Mouse (Mus musculus): Measurements from ENCODE around the gene Cplx3. TPM values are rescaled to one million over a fixed set of nuclear protein-coding genes. Genes with fewer than 3 reads are reported as not detected.

Cplx3 gene
- polyA plus RNA-seq, 1 experiment from 2014 or later, result 0.09 TPM

GRCm38 (mm10) chr9:57550126-57550862, 55.8 kb downstream of the Cplx3 start:
- DNase-seq (ENCODE audit: low spot score), result no peak
- Histone ChIP-seq H3K4me1 (replicated peaks; ENCODE audit: control insufficient read depth, insufficient read depth, low read length) (peaks cover 4% of the 10 kb centered on the region), H3K27ac (ENCODE audit: low read depth, low read length) (no peak overlapping the region), H3K27me3 (ENCODE audit: control insufficient read depth, insufficient read depth, low read length) (no peaks in the 10 kb centered on the region), H3K36me3 (ENCODE audit: control insufficient read depth, insufficient read depth, low read length) (0 out of 2 replicates have a peak, but pooled peaks cover 6% of the 10 kb centered on the region), H3K4me3 (ENCODE audit: low read depth, low read length) (no peak overlapping the region), H3K9me3 (ENCODE audit: control insufficient read depth, low read length) (no peaks in the 10 kb centered on the region), H3K4me2 (replicated peaks; ENCODE audit: low read depth, low read length) (no peak overlapping the region), H3K9ac (ENCODE audit: low read depth, low read length) (no peak overlapping the region)
- 93% methylated on average over 11 of the region's 11 CpGs for WGBS
- no peak for ATAC-seq (ENCODE audit: low FRiP score)

Other genes with a start within 250 kb of the Cplx3 start
- 16.5 and 19.8 TPM in 2 replicates for gene Ppcdc, start 166.2 kb downstream of the Cplx3 start, polyA plus RNA-seq (2014; fragmentation: Nextera tagmentation; extraction: Ambion mirVana)
- 17.7 and 18.3 TPM in 2 replicates for gene Scamp5, start 138.2 kb downstream of the Cplx3 start, polyA plus RNA-seq (2014; fragmentation: Nextera tagmentation; extraction: Ambion mirVana)
- 7.7 and 10.5 TPM in 2 replicates for gene Rpp25, start 102.3 kb downstream of the Cplx3 start, polyA plus RNA-seq (2014; fragmentation: Nextera tagmentation; extraction: Ambion mirVana)
- gene Cox5a, start 85.0 kb downstream of the Cplx3 start, polyA plus RNA-seq (2014; fragmentation: Nextera tagmentation; extraction: Ambion mirVana), result 702 and 724 TPM in 2 replicates
- gene Fam219b, start 68.8 kb downstream of the Cplx3 start, polyA plus RNA-seq (2014; fragmentation: Nextera tagmentation; extraction: Ambion mirVana), result 14.9 and 17.7 TPM in 2 replicates
- 50.0 and 52.7 TPM in 2 replicates for gene Mpi, start 53.5 kb downstream of the Cplx3 start, polyA plus RNA-seq (2014; fragmentation: Nextera tagmentation; extraction: Ambion mirVana)
- gene Scamp2, start 45.3 kb downstream of the Cplx3 start, polyA plus RNA-seq (2014; fragmentation: Nextera tagmentation; extraction: Ambion mirVana), result 57.6 and 57.8 TPM in 2 replicates
- gene Ulk3, start 16.8 kb downstream of the Cplx3 start, polyA plus RNA-seq (2014; fragmentation: Nextera tagmentation; extraction: Ambion mirVana), result 5.2 and 8.6 TPM in 2 replicates
- gene Lman1l, start 14.5 kb upstream of the Cplx3 start, polyA plus RNA-seq (2014; fragmentation: Nextera tagmentation; extraction: Ambion mirVana), result not detected in 2 replicates
- gene Csk, start 47.4 kb upstream of the Cplx3 start, polyA plus RNA-seq (2014; fragmentation: Nextera tagmentation; extraction: Ambion mirVana), result 29.4 and 30.7 TPM in 2 replicates
- not detected in 2 replicates for gene Cyp1a2, start 77.4 kb upstream of the Cplx3 start, polyA plus RNA-seq (2014; fragmentation: Nextera tagmentation; extraction: Ambion mirVana)
- gene Cyp1a1, start 81.6 kb upstream of the Cplx3 start, polyA plus RNA-seq (2014; fragmentation: Nextera tagmentation; extraction: Ambion mirVana), result not detected in 2 replicates
- gene Edc3, start 102.3 kb upstream of the Cplx3 start, polyA plus RNA-seq (2014; fragmentation: Nextera tagmentation; extraction: Ambion mirVana), result 23.7 and 28.4 TPM in 2 replicates
- gene Clk3, start 159.6 kb upstream of the Cplx3 start, polyA plus RNA-seq (2014; fragmentation: Nextera tagmentation; extraction: Ambion mirVana), result 83.8 and 91.4 TPM in 2 replicates
- gene Arid3b, start 230.5 kb upstream of the Cplx3 start, polyA plus RNA-seq (2014; fragmentation: Nextera tagmentation; extraction: Ambion mirVana), result 21.9 and 27.7 TPM in 2 replicates

All from hindbrain, embryonic 11.5 days (tissue).